Mouse (Mus musculus): ENCODE results near the gene Gk2.

Gene Gk2

DNA sequence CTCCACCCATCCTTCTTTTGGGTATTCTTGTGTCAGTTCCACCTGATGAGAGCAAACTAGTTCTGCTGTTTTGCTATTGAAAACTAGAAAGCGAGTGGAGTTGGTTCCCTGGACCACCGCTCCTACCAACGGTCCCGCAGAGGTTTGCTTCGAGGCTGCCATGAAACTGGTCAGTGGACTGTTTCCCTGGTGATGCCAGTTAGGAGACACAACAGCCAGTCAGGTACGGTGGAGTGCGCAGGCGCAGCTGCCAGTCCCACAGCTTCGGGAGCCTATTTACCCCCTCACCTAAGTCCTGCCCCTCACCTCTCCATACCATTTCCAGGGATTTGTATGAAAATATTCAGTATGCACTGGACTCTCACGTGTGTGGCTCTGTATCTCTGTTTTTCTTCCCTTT, at the start of gene Gk2:
Gene Gk2, minus strand, starts transcription at position 206 of the 400 bp plus-strand sequence.
- DNase-seq = no peak

DNA sequence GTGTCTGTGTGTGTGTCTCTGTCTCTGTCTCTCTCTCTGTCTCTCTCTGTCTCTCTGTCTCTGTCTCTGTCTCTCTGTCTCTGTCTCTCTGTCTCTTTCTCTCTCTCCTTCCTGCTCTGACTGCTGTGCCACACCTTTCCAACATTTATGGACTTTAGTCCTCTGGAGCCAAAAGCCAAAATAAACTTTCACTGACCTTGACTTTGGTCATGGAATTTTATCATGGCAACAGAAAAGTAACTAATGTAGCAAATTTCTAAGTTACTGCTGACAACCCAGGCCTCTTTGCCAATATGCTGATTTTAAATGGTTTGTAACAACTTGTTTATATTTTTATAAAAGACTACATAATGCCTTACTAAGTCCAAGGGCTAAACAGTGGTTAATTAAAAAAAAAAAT, 41.2 kb upstream of the Gk2 start:
- no peak for DNase-seq

DNA sequence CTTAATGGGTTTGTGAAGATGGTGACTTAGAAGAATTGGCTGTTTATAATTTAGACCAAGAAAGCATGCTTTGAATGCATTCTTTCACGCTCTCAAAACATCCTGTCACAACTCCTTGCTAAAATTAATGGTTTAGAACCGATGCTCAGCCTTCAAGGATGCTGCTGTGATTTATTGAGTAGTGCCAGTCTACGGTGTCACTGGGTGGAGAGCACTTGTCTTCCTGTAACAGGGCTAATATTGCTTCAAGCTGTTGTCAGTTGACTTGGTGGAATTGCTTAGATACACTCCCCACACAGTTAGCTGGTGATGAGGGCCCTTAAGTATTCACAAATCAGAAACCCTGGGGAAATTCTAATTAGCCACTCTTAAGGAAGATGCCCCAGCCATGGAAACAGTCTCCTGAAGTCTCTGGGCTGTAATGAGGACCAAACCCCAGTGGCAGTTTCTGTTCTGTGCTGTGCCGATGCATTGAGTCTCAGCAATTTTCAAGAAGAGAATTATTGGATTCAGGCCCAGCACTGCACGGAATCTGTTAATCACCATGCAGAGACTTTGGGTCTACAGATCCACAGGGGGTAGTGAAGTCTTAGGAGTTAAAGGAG, 38.8 kb upstream of the Gk2 start:
- no peak for DNase-seq

DNA sequence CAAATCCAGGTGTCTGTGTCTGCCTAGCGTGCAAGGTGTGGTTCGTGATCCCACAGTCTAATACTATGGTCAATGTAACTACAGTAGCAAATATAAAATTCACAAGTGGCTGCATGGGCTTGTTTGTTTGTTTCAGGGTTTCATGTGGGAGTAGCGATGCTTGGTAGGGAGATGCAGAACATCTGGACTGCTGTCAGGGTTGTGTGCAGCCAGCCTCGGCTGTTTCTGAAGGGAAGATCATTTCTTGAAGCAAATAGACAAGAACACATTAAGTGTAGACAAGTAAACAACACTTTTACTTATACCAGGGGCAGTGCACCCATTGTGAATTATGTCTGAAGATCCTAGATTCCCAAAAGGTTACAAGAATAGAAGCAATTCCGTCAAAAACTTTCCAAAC, 36.6 kb upstream of the Gk2 start:
- no peak for DNase-seq

DNA sequence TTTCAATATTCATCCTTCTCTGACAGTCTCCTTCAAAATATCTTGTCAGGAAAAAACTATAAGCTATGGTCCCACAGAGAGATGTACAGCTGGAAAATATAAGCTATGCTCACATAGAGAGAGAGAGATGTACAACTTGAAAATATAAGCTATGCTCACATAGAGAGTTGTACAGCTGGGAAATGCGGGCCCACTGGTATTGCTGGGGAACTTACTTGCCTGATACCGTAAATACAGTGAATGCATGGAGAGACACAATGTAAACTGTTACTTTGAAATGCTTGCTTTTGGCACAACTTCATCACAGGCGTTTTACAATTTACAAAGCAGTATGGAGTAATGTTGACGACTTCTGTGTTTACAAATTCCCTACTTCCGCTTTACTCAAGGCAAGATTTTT, 29.3 kb upstream of the Gk2 start:
- no peak for DNase-seq

DNA sequence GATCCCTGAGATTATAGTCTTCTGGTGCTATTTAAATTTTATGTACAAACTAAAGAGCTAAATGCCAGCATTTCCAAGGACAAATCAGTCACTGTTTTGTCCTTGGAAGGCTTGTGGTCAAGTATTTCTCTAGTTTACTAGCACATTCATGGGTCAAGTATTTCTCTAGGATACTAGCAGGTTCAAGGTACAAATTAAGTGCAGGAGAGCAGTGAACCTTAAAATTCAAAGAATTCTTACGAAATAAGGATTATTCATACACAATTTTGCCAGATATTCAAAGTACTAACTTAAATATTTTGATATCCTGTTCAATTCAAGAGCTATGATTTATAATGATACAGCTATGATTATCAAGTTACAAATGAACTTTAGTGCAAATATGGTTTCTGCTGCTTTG, 23.2 kb upstream of the Gk2 start:
- DNase-seq = no peak

DNA sequence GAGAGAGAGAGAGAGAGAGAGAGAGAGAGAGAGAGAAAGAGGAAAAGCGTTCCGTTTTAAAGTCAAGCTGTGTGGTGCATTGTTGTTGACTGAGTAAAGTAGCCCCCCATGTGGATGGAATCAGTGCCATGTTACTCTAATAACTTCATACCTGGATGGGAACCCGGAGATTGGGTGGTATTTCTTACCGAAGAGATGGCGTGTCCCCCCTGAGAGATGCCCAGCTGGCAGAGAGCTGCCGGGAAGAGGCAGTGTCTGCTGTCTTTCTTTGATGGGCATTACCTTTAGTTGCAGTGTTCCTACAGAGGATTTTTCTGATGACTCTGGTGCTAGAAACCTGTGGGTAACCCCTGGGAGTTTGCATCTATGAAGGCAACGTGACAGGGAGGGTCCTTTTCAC, 10.4 kb upstream of the Gk2 start:
- no peak for DNase-seq

DNA sequence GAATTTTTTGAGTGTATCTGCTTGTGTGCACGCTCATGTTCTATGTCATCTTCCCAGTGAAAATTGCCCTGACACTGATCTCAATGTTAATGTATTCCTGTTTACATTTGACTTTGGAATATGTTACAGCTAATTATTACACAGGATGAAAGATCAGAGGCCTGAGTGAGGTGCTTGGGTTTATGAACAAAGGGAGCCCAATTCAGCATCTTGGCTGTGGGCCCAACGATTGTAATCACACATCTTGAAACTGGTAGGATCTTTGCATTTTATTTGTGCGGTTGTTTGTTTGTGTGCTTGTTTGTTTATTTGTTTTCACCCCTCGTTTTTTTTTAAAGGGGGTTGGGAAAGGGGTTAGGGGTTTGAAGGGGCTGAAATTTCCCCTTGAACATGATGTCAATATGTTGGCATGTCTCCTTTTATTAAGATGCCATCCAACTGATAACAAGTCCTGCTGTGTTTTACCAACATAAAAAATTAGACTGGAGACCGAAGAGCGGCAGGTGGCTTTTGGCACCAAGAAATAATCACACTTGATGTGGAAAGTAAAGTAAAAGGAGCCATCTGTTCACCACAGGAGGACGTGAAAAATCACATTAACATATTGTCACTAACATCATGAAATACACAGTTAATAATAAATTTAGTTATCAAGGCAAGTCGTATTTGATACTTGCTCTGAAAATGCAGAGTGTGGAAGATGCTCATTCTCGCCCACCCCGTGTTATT, 9.8 kb upstream of the Gk2 start:
- no peak for DNase-seq

DNA sequence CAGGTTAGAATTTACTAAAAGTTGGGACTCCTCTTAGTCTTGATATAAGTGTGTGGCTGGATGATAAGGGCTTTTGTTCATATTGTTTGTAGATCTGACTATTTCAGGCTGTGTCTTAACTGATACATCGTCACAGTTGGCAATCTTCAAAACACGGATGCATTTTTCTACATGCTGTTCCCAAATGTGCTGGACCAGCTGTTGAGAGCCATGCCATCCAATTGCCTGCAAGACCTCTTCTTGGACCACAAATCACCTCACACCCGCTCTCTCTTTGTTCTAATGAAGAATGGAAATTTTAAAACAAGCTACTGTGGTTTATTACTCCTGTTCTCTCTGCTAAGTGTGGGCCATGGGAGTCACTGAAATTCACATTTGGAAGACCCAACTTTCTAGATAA, 9.1 kb upstream of the Gk2 start:
- no peak for DNase-seq

DNA sequence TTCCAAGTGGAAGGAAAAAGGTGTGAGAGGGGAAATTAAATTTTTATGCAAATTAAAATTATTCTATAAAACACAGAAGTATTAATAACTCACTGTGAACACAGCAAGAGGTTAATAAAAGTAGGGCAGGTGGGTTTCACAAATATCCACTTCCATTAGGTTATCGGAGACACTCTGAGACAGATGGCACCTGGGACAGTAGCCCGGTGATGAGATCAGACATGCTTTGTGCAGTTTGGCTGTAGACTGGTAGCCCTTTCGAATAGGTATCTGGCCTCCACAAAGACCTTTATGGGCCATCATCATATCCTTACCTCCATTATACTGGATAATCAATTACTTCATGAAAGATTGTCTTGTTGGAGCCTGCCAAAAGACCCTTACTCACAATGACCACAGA, 6.0 kb upstream of the Gk2 start:
- DNase-seq = no peak

DNA sequence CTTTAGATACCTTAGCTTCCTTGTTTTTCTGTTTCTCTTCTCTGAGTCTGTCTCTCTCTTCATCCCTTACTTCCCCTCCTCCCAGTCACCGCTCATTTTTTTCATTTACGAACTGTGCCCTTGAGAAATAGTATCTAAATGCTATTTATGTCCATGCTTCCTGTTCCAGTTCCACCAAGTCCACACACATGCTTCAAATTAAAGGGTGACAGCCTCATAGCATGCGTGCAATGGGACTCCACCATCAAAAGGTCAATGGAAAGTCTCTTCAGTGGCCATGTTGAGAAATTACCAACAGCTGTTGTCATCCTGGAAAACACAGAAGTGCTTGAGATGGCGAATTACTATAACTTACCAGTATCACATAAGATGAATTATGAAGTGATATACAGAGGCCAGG, 5.4 kb downstream of the Gk2 start:
- no peak for DNase-seq

DNA sequence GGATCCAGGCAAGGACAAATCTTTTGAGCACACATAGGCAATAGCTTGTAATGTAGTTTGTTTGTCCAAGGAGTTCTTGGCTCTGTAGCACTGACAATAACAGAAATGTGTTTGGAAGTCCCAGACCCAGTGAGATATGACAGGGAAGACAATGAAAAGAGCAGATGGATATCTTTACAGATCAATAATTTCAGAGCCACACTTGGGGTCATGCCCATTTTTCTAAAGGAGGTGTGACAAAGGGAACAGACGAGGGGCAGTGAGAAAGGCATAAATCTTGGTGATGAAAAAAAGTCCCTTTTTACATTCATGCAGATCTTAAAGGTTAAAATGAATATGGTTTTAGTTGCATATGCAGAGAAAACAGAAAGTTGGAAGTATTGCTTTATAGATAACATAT, 12.6 kb downstream of the Gk2 start:
- DNase-seq = no peak

DNA sequence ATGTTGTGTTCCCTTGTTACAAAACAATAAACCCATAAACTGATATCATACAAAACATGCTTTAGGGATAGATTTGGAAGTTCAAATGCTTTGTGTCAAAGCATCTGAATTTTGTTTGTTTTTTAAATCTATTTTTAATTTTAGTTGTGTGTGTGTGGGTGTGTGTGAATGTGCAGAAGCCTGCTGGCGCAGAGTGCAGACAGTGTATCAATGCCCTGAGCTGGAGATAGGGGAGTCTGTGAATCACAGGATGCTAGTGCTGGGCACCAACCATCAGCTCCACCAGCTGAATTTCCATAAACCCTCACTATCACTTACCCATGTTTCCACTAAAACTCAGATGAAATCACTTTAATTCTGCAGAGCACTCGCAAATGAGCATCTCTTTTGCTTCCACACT, 24.3 kb downstream of the Gk2 start:
- no peak for DNase-seq

DNA sequence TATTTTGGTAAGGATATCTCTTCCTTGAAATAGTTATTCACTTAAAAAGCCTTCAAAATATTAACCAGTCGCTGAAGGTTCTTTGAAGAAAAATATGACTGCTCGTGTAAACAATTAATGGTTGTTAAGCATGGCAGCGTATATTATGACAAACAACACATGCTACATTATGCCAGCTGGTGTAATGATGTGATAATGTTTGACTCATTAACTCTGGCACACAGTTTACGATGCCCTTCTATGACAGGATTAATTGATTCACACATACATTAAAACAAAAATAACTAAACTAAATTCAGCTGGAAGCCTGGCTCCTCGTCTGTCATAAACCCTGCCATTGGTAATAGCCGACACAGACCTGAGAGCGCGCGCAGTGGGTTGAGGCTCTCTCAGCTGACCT, 26.8 kb downstream of the Gk2 start:
- no peak for DNase-seq

DNA sequence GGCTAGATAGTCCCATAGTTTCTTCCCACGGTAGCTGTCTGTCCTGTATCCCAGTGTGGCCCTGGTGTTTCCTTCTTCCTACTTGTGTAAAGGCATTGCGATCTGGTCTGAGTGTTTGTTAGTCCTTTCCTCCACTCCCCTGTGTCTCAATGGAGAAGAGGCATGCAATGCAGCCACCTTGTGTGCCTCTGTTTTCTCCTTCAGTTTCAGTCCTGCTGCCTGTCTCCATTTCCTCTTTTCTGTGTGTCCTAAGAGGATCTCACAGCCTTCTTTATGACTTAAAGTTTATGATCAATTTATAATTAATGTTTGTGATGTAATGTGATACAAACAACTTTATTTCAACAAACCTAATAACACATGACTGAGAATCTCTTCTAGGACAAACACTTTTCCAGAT, 35.2 kb downstream of the Gk2 start:
- DNase-seq = no peak

DNA sequence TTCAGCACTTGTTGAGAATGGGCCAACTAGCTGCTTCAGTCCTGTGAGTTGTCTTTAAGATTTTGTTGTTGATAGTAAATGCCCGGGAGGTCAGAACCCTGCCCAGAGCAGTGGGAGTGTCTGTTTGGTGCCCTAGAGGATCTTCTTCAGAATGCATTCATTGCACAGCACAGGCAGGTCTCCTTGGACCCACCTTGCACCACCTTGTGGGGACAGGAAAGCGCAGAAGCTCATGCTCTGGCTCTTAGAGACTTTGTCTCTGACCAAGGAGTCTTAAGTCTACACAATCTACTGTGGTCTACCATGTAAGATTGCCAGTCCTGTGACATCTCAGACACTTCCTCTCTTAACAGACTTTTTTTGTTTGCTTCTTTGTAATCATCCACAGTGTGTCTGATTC, 39.6 kb downstream of the Gk2 start:
- DNase-seq = no peak

DNA sequence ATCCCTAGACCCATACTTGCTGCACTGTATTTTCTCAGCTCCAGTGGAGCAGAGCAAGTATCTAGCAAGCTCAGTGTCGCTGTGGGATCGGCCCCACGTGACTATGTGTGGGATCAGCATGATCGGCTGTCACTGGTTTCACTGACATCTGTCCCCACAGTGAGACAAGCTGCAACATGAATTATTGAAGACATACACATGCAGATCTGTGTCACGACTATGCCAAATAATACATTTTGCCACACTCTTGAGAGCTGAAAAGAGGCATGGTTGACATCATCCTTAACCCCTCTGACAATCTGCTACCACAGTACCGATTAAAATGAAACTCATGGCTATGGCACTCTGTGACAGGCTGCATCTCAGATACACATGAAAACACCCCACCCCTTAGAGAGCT, 41.0 kb downstream of the Gk2 start:
- DNase-seq = no peak

DNA sequence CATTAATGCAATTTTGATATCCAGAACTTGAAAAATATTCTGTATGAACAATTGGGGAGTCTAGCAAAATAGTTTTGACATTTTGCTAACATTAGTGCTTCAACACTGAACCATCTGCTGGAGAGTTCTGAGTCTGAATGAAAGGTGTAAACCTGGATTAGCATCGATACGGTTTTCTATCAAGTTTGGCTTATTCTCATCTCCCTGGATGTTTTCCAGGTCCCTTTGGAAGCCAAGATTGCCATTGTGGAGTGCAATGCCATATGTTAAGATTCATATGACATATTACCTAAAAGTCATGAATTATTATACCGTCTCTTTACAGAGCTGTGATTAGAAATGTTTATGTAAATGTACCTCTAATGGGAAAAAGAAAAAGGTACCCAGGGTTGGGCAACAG, 43.1 kb downstream of the Gk2 start:
- no peak for DNase-seq

DNA sequence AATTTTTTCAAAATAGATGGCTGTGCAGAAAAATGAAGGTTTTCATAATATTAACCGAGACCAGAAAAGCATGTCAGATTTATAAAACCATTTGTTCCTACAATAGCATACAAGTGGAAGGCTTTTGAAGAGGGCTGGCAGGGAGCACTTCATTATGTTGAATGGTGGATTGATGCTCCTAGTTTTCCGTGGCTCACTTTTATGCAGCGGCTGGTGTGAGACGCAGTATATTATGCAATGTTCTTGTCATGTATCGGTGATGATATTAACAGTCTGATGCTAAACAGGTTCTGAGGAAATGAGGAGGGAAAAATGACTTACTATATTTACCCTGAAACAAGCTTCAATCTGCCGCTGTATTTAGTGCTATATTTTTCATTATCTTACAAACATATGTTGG, 46.6 kb downstream of the Gk2 start:
- DNase-seq = no peak

DNA sequence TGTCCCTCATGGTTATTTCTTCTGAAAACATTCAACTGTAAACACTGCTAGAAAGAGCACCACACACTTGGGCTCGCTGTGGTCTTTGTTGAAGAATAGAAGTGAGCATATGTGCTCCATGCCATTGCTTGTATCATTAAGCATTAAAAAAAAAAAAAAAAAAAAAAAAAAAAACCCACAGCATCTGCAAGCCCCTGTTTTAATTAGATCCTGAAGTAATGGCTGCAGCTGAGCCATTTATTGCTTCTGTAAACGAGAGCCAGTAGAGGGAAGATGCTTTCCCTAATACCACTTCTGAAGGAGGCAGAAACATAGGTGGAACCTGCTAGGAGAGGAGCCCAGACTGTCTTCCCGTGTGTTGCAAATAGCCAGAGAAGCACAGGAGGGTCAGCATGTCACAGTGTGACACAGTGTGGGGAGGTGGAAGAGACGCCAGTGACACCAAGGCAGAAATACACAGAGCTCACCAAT, 47.6 kb downstream of the Gk2 start:
- no peak for DNase-seq

Data from right cerebral cortex, adult 18-20 months (tissue).